Mouse (Mus musculus) ovary, postnatal 14 days (tissue): ENCODE measurements around the gene Morc3.

Experiments
- DNase-seq: peaks from one replicate; pipeline ENCODE4 v3.0.0; 2022; ENCODE audit warnings: low spot score

Morc3 gene

GRCm38 (mm10) chr16:93923788-93924187 lies 91.9 kb downstream of the Morc3 start:
- no peak for DNase-seq
